Mouse (Mus musculus): ENCODE data around the gene Fkbp5.

Gene Fkbp5

GRCm38 (mm10) chr17:28523355-28524008 is 6.2 kb upstream of the Fkbp5 start:
- no peak for DNase-seq

- DNase-seq = peak; percentile 93
Measured at GRCm38 (mm10) chr17:28522623-28523354, 5.5 kb upstream of the Fkbp5 start.

- DNase-seq = no peak
Measured at GRCm38 (mm10) chr17:28521920-28522319, 4.6 kb upstream of the Fkbp5 start.

- no peak for DNase-seq
Measured at GRCm38 (mm10) chr17:28521071-28521726, 3.9 kb upstream of the Fkbp5 start.

- DNase-seq = no peak
Measured at GRCm38 (mm10) chr17:28520561-28520960, 3.2 kb upstream of the Fkbp5 start.

GRCm38 (mm10) chr17:28519827-28520226 is 2.5 kb upstream of the Fkbp5 start:
- DNase-seq = no peak

GRCm38 (mm10) chr17:28518615-28519071 is 1.3 kb upstream of the Fkbp5 start:
- DNase-seq = peak; percentile 20

- DNase-seq = peak; percentile 93
Measured at GRCm38 (mm10) chr17:28517956-28518614, 758 bp upstream of the Fkbp5 start.

- no peak for DNase-seq
Measured at GRCm38 (mm10) chr17:28516881-28517280, 446 bp downstream of the Fkbp5 start.

GRCm38 (mm10) chr17:28515431-28516341 is 1.6 kb downstream of the Fkbp5 start:
- no peak for DNase-seq

- no peak for DNase-seq
Measured at GRCm38 (mm10) chr17:28514555-28514954, 2.8 kb downstream of the Fkbp5 start.

- DNase-seq = no peak
Measured at GRCm38 (mm10) chr17:28513844-28514243, 3.5 kb downstream of the Fkbp5 start.

GRCm38 (mm10) chr17:28513337-28513736 is 4.0 kb downstream of the Fkbp5 start:
- no peak for DNase-seq

- DNase-seq = peak; percentile 71
Measured at GRCm38 (mm10) chr17:28512696-28513095, 4.6 kb downstream of the Fkbp5 start.

GRCm38 (mm10) chr17:28511616-28512541 is 5.4 kb downstream of the Fkbp5 start:
- no peak for DNase-seq

GRCm38 (mm10) chr17:28510445-28511342 is 6.6 kb downstream of the Fkbp5 start:
- no peak for DNase-seq

- DNase-seq = no peak
Measured at GRCm38 (mm10) chr17:28507496-28507895, 9.8 kb downstream of the Fkbp5 start.

GRCm38 (mm10) chr17:28506895-28507294 is 10.4 kb downstream of the Fkbp5 start:
- DNase-seq = no peak

GRCm38 (mm10) chr17:28505591-28505990 is 11.7 kb downstream of the Fkbp5 start:
- no peak for DNase-seq

GRCm38 (mm10) chr17:28504182-28504581 is 13.1 kb downstream of the Fkbp5 start:
- DNase-seq = no peak

All from kidney, postnatal 10 days (tissue).